Mouse (Mus musculus) lung, adult 2 months (tissue): ENCODE measurements at regions not wholly inside any gene's neighbourhood (a gene's known extent, or its start where the extent isn't known, plus 50 kb on each side); places are given as distances from the start of the nearest gene placed in this dataset.

Experiments used
- DNase-seq: peaks from one replicate; pipeline ENCODE4 v3.0.0; 2022
- H3K4me1 ChIP-seq: fragments of 200-500 bp; 2 replicates; pipeline ENCODE4 v1.6.1; 2011; ENCODE audit warnings: low read length; ENCODE audit not compliant: control insufficient read depth, insufficient read depth
- H3K4me3 ChIP-seq: fragments of 200-500 bp; replicated peaks from 2 replicates; pipeline ENCODE3; 2011; ENCODE audit warnings: low read depth, mild to moderate bottlenecking, control low read depth, low read length; ENCODE audit errors: extremely low read depth
- CTCF ChIP-seq: fragments of 200-500 bp; IDR thresholded peaks from 2 replicates; pipeline ENCODE4 v1.5.1; 2011; ENCODE audit warnings: mild to moderate bottlenecking, low read length, control low read depth; ENCODE audit not compliant: insufficient read depth
- POLR2A ChIP-seq: fragments of 200-500 bp; IDR thresholded peaks from 2 replicates; pipeline ENCODE4 v1.6.1; 2011; ENCODE audit warnings: low read depth, mild to moderate bottlenecking, control low read depth, low read length, borderline replicate concordance; ENCODE audit errors: extremely low read depth
- WGBS: fragments of 180-500 bp; shearing (Covaris S2); methylation state at CpG from one replicate; pipeline ENCODE4 v1.1.7; 2018; 5-methylcytosine and 5-hydroxymethylcytosine counted together

GRCm38 (mm10) chr6:84365914-84366313 lies 227.8 kb downstream of the Cyp26b1 start:
- WGBS: 77% methylated on average over 4 of the region's 4 CpGs
- TF ChIP-seq POLR2A (no peak), CTCF (no peak)
- Histone ChIP-seq H3K4me3 (no peak overlapping the region), H3K4me1 (no peaks in the 10 kb centered on the region)
- DNase-seq: no peak

GRCm38 (mm10) chr6:84364964-84365363 lies 228.7 kb downstream of the Cyp26b1 start:
- no peak for DNase-seq
- H3K4me3 ChIP-seq: no peak overlapping the region
- 29% methylated on average over 2 of the region's 2 CpGs for WGBS
- no peak for TF ChIP-seq POLR2A
- no peak for TF ChIP-seq CTCF
- H3K4me1 ChIP-seq: no peaks in the 10 kb centered on the region

GRCm38 (mm10) chr6:84362331-84362730 lies 231.4 kb downstream of the Cyp26b1 start:
- WGBS: 76% methylated on average over 1 of the region's 1 CpGs
- TF ChIP-seq POLR2A: no peak
- no peak for TF ChIP-seq CTCF
- no peak for DNase-seq
- no peak overlapping the region for H3K4me3 ChIP-seq
- no peaks in the 10 kb centered on the region for H3K4me1 ChIP-seq

GRCm38 (mm10) chr6:84357911-84358310 lies 235.8 kb downstream of the Cyp26b1 start:
- no peak overlapping the region for H3K4me3 ChIP-seq
- TF ChIP-seq POLR2A: no peak
- TF ChIP-seq CTCF: no peak
- 75% methylated on average over 10 of the region's 10 CpGs for WGBS
- no peaks in the 10 kb centered on the region for H3K4me1 ChIP-seq
- DNase-seq: no peak

- 72% methylated on average over 6 of the region's 6 CpGs for WGBS
- Histone ChIP-seq H3K4me1 (no peaks in the 10 kb centered on the region), H3K4me3 (no peak overlapping the region)
- TF ChIP-seq POLR2A (no peak), CTCF (no peak)
- DNase-seq: no peak
Measured at GRCm38 (mm10) chr6:84353425-84354220, 240.1 kb downstream of the Cyp26b1 start.

- Histone ChIP-seq H3K4me1 (no peaks in the 10 kb centered on the region), H3K4me3 (no peak overlapping the region)
- TF ChIP-seq POLR2A (no peak), CTCF (no peak)
- WGBS: 90% methylated on average over 12 of the region's 12 CpGs
- no peak for DNase-seq
Measured at GRCm38 (mm10) chr6:84344936-84345335, 248.8 kb downstream of the Cyp26b1 start.

- H3K4me3 ChIP-seq: no peak overlapping the region
- DNase-seq: no peak
- TF ChIP-seq POLR2A: no peak
- no peak for TF ChIP-seq CTCF
- H3K4me1 ChIP-seq: no peaks in the 10 kb centered on the region
- WGBS: 78% methylated on average over 10 of the region's 10 CpGs
Measured at GRCm38 (mm10) chr6:84333666-84334179, 260.0 kb downstream of the Cyp26b1 start.

GRCm38 (mm10) chr6:84329106-84329505 lies 264.6 kb downstream of the Cyp26b1 start:
- no peak for DNase-seq
- TF ChIP-seq CTCF (no peak), POLR2A (no peak)
- Histone ChIP-seq H3K4me3 (no peak overlapping the region), H3K4me1 (no peaks in the 10 kb centered on the region)
- 41% methylated on average over 7 of the region's 7 CpGs for WGBS

- Histone ChIP-seq H3K4me3 (no peak overlapping the region), H3K4me1 (no peaks in the 10 kb centered on the region)
- WGBS: 62% methylated on average over 3 of the region's 3 CpGs
- TF ChIP-seq POLR2A: no peak
- no peak for TF ChIP-seq CTCF
- DNase-seq: no peak
Measured at GRCm38 (mm10) chr6:84328030-84328390, 265.7 kb downstream of the Cyp26b1 start.

- Histone ChIP-seq H3K4me3 (no peak overlapping the region), H3K4me1 (no peaks in the 10 kb centered on the region)
- DNase-seq: no peak
- 65% methylated on average over 5 of the region's 5 CpGs for WGBS
- TF ChIP-seq POLR2A (no peak), CTCF (no peak)
Measured at GRCm38 (mm10) chr6:84327306-84328029, 266.2 kb downstream of the Cyp26b1 start.
